Mouse (Mus musculus): ENCODE results near the gene Tmem178b. TPM values are rescaled to one million over a fixed set of nuclear protein-coding genes. Genes with fewer than 3 reads are reported as not detected.

Gene Tmem178b
- polyA plus RNA-seq, 1 experiment: 0.37 TPM

GRCm38 (mm10) chr6:40033935-40034334 is 160.9 kb downstream of the Tmem178b start:
- no peak for DNase-seq
- 83% methylated on average over 3 of the region's 3 CpGs for WGBS
- Histone ChIP-seq H3K4me1 (ENCODE audit: control insufficient read depth, insufficient read depth, low read length) (no peaks in the 10 kb centered on the region), H3K4me3 (replicated peaks; ENCODE audit: extremely low read depth, low read depth, low read length) (no peak overlapping the region)
- TF ChIP-seq POLR2A (IDR thresholded peaks at IDR 0.05; ENCODE audit: borderline replicate concordance, extremely low read depth, low read depth, low read length) (no peak), CTCF (IDR thresholded peaks at IDR 0.05; ENCODE audit: insufficient read depth, low read length) (no peak)

- DNase-seq: no peak
- Histone ChIP-seq H3K4me3 (replicated peaks; ENCODE audit: extremely low read depth, low read depth, low read length) (no peak overlapping the region), H3K4me1 (ENCODE audit: control insufficient read depth, insufficient read depth, low read length) (no peaks in the 10 kb centered on the region)
- WGBS: 39% methylated on average over 11 of the region's 11 CpGs
- TF ChIP-seq CTCF (IDR thresholded peaks at IDR 0.05; ENCODE audit: insufficient read depth, low read length) (no peak), POLR2A (IDR thresholded peaks at IDR 0.05; ENCODE audit: borderline replicate concordance, extremely low read depth, low read depth, low read length) (no peak)
Observed at GRCm38 (mm10) chr6:40048969-40049908, 176.2 kb downstream of the Tmem178b start.

GRCm38 (mm10) chr6:40049909-40050484 is 176.9 kb downstream of the Tmem178b start:
- DNase-seq: no peak
- WGBS: 79% methylated on average over 6 of the region's 6 CpGs
- TF ChIP-seq POLR2A (IDR thresholded peaks at IDR 0.05; ENCODE audit: borderline replicate concordance, extremely low read depth, low read depth, low read length) (no peak), CTCF (IDR thresholded peaks at IDR 0.05; ENCODE audit: insufficient read depth, low read length) (no peak)
- Histone ChIP-seq H3K4me3 (replicated peaks; ENCODE audit: extremely low read depth, low read depth, low read length) (no peak overlapping the region), H3K4me1 (ENCODE audit: control insufficient read depth, insufficient read depth, low read length) (no peaks in the 10 kb centered on the region)

- WGBS: 74% methylated on average over 2 of the region's 2 CpGs
- DNase-seq: no peak
- Histone ChIP-seq H3K4me3 (replicated peaks; ENCODE audit: extremely low read depth, low read depth, low read length) (no peak overlapping the region), H3K4me1 (ENCODE audit: control insufficient read depth, insufficient read depth, low read length) (no peaks in the 10 kb centered on the region)
- TF ChIP-seq POLR2A (IDR thresholded peaks at IDR 0.05; ENCODE audit: borderline replicate concordance, extremely low read depth, low read depth, low read length) (no peak), CTCF (IDR thresholded peaks at IDR 0.05; ENCODE audit: insufficient read depth, low read length) (no peak)
Observed at GRCm38 (mm10) chr6:40051698-40052097, 178.6 kb downstream of the Tmem178b start.

GRCm38 (mm10) chr6:40052593-40052992 is 179.5 kb downstream of the Tmem178b start:
- 83% methylated on average over 1 of the region's 1 CpGs for WGBS
- Histone ChIP-seq H3K4me3 (replicated peaks; ENCODE audit: extremely low read depth, low read depth, low read length) (no peak overlapping the region), H3K4me1 (ENCODE audit: control insufficient read depth, insufficient read depth, low read length) (no peaks in the 10 kb centered on the region)
- TF ChIP-seq CTCF (IDR thresholded peaks at IDR 0.05; ENCODE audit: insufficient read depth, low read length) (no peak), POLR2A (IDR thresholded peaks at IDR 0.05; ENCODE audit: borderline replicate concordance, extremely low read depth, low read depth, low read length) (no peak)
- no peak for DNase-seq

- no peaks in the 10 kb centered on the region for H3K4me1 ChIP-seq (ENCODE audit: control insufficient read depth, insufficient read depth, low read length)
- TF ChIP-seq CTCF (IDR thresholded peaks at IDR 0.05; ENCODE audit: insufficient read depth, low read length): no peak
- no peak for TF ChIP-seq POLR2A (IDR thresholded peaks at IDR 0.05; ENCODE audit: borderline replicate concordance, extremely low read depth, low read depth, low read length)
- 43% methylated on average over 3 of the region's 3 CpGs for WGBS
- H3K4me3 ChIP-seq (replicated peaks; ENCODE audit: extremely low read depth, low read depth, low read length): no peak overlapping the region
- DNase-seq: no peak
Observed at GRCm38 (mm10) chr6:40059466-40059865, 186.4 kb downstream of the Tmem178b start.

- TF ChIP-seq CTCF (IDR thresholded peaks at IDR 0.05; ENCODE audit: insufficient read depth, low read length): no peak
- TF ChIP-seq POLR2A (IDR thresholded peaks at IDR 0.05; ENCODE audit: borderline replicate concordance, extremely low read depth, low read depth, low read length): no peak
- DNase-seq: no peak
- Histone ChIP-seq H3K4me3 (replicated peaks; ENCODE audit: extremely low read depth, low read depth, low read length) (no peak overlapping the region), H3K4me1 (ENCODE audit: control insufficient read depth, insufficient read depth, low read length) (no peaks in the 10 kb centered on the region)
- 86% methylated on average over 5 of the region's 5 CpGs for whole genome bisulfite sequencing
Observed at GRCm38 (mm10) chr6:40061327-40062189, 188.5 kb downstream of the Tmem178b start.

GRCm38 (mm10) chr6:40062190-40062501 is 189.1 kb downstream of the Tmem178b start:
- 84% methylated on average over 7 of the region's 7 CpGs for WGBS
- H3K4me1 ChIP-seq (ENCODE audit: control insufficient read depth, insufficient read depth, low read length): no peaks in the 10 kb centered on the region
- H3K4me3 ChIP-seq (replicated peaks; ENCODE audit: extremely low read depth, low read depth, low read length): no peak overlapping the region
- TF ChIP-seq CTCF (IDR thresholded peaks at IDR 0.05; ENCODE audit: insufficient read depth, low read length) (no peak), POLR2A (IDR thresholded peaks at IDR 0.05; ENCODE audit: borderline replicate concordance, extremely low read depth, low read depth, low read length) (no peak)
- no peak for DNase-seq

GRCm38 (mm10) chr6:40063438-40063837 is 190.4 kb downstream of the Tmem178b start:
- no peaks in the 10 kb centered on the region for H3K4me1 ChIP-seq (ENCODE audit: control insufficient read depth, insufficient read depth, low read length)
- no peak for DNase-seq
- no peak for TF ChIP-seq CTCF (IDR thresholded peaks at IDR 0.05; ENCODE audit: insufficient read depth, low read length)
- no peak for TF ChIP-seq POLR2A (IDR thresholded peaks at IDR 0.05; ENCODE audit: borderline replicate concordance, extremely low read depth, low read depth, low read length)
- 94% methylated on average over 1 of the region's 1 CpGs for WGBS
- H3K4me3 ChIP-seq (replicated peaks; ENCODE audit: extremely low read depth, low read depth, low read length): no peak overlapping the region
